8 mouse cellular contexts compared by ENCODE assay signal in the genomic region with DNA sequence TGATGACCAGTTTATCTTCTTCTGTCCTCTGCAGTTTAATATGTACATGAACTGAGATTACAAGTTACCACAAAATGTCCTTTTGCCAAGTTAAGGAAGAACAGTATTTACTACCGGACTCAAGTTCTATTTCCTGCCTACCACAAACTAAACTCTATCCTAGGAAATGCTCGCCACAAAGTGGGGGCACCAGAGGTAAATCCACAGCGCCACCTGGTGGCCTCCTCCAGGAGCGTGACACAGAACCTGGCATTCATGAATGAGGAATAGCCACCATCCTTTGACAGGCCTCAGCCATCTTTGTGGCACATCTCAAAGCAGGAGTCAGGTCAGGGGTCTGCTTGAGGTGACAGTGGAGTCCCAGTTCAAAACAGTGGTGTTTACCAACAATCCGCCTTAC. TPM values are rescaled to one million over a fixed set of nuclear protein-coding genes. Genes with fewer than 3 reads are reported as not detected.
DNase-seq lines count a peak whose midpoint lies in the region; ATAC-seq and TF ChIP-seq lines count a peak whose summit lies in the region.

No protein-coding gene starts in this region.

- TF ChIP-seq EP300 in CH12.LX (IDR thresholded peaks at IDR 0.05; ENCODE audit: low read length), result no peak

- H3K9me3 ChIP-seq in CH12.LX (replicated peaks; ENCODE audit: low read length), result no peaks in the 10 kb centered on the region
- no peaks in the 10 kb centered on the region for H3K9me3 ChIP-seq in embryonic facial prominence, embryonic 11.5 days (replicated peaks; ENCODE audit: control insufficient read depth, low read length)
- H3K9me3 ChIP-seq in liver, embryonic 16.5 days (replicated peaks; ENCODE audit: control insufficient read depth, low read length), result no peaks in the 10 kb centered on the region
- H3K9me3 ChIP-seq in neural tube, embryonic 14.5 days (ENCODE audit: control insufficient read depth, low read length), result no peaks in the 10 kb centered on the region

- no peak overlapping the region for H3K4me2 ChIP-seq in CH12.LX (ENCODE audit: insufficient read depth, low read depth, poor library complexity, severe bottlenecking)
- no peak overlapping the region for H3K4me2 ChIP-seq in embryonic facial prominence, embryonic 11.5 days (ENCODE audit: low read depth, low read length)
- H3K4me2 ChIP-seq in liver, embryonic 16.5 days (ENCODE audit: low read depth, low read length), result no peak overlapping the region
- H3K4me2 ChIP-seq in neural tube, embryonic 14.5 days (ENCODE audit: low read depth, low read length), result no peak overlapping the region

- peak; percentile 82 for TF ChIP-seq RAD21 in CH12.LX (IDR thresholded peaks at IDR 0.05; ENCODE audit: low read depth, low read length)

- TF ChIP-seq CTCF in CH12.LX (conservative IDR thresholded peaks at IDR 0.05 in 1 of 2, IDR thresholded peaks at IDR 0.05 in 1 of 2; ENCODE audit: low read depth in 2 of 2, low read length in 2 of 2), result peak; percentile 87 to 88

- dilution Hi-C loops in CH12.LX (cut with MboI; ENCODE audit: extremely low pct_ligation_motif_present, extremely low pct_unique_long_range_greater_than_20kb, low sequenced_read_pairs), result no loop called here

- no peak overlapping the region for H3K9ac ChIP-seq in CH12.LX (ENCODE audit: insufficient read depth, low read depth)
- no peak overlapping the region for H3K9ac ChIP-seq in embryonic facial prominence, embryonic 11.5 days (replicated peaks; ENCODE audit: low read length)
- no peak overlapping the region for H3K9ac ChIP-seq in liver, embryonic 16.5 days (ENCODE audit: low read depth, low read length)
- H3K9ac ChIP-seq in neural tube, embryonic 14.5 days (replicated peaks; ENCODE audit: low read depth, low read length), result no peak overlapping the region

- H3K27me3 ChIP-seq in CH12.LX (replicated peaks), result no peaks in the 10 kb centered on the region
- no peaks in the 10 kb centered on the region for H3K27me3 ChIP-seq in embryonic facial prominence, embryonic 11.5 days (ENCODE audit: control insufficient read depth, insufficient read depth, low read length)
- no peaks in the 10 kb centered on the region for H3K27me3 ChIP-seq in liver, embryonic 16.5 days (ENCODE audit: control insufficient read depth, insufficient read depth, low read depth, low read length)
- no peaks in the 10 kb centered on the region for H3K27me3 ChIP-seq in neural tube, embryonic 14.5 days (ENCODE audit: control insufficient read depth, insufficient read depth, low read length)

- H3K4me3 ChIP-seq in CH12.LX (replicated peaks in 1 of 3; ENCODE audit: low read depth in 2 of 3, low read length in 2 of 3, poor library complexity in 1 of 3), result no peak overlapping the region
- H3K4me3 ChIP-seq in embryonic facial prominence, embryonic 11.5 days (ENCODE audit: low read depth, low read length), result no peak overlapping the region
- no peak overlapping the region for H3K4me3 ChIP-seq in liver, embryonic 16.5 days (ENCODE audit: low read depth, low read length)
- H3K4me3 ChIP-seq in neural tube, embryonic 14.5 days (ENCODE audit: low read depth, low read length), result no peak overlapping the region

- peaks cover 0 to 3% of the 10 kb centered on the region in 2 experiments; a peak in 2 of 4 replicates for H3K4me1 ChIP-seq in CH12.LX (ENCODE audit: control insufficient read depth in 1 of 2, insufficient read depth in 2 of 2)
- no peaks in the 10 kb centered on the region for H3K4me1 ChIP-seq in embryonic facial prominence, embryonic 11.5 days (ENCODE audit: control insufficient read depth, insufficient read depth, low read length)
- H3K4me1 ChIP-seq in liver, embryonic 16.5 days (ENCODE audit: control insufficient read depth, low read depth, low read length), result no peaks in the 10 kb centered on the region
- no peaks in the 10 kb centered on the region for H3K4me1 ChIP-seq in neural tube, embryonic 14.5 days (ENCODE audit: control insufficient read depth, insufficient read depth, low read length)

- H3K27ac ChIP-seq in CH12.LX (ENCODE audit: insufficient read depth, low read depth), result no peak overlapping the region
- no peak overlapping the region for H3K27ac ChIP-seq in embryonic facial prominence, embryonic 11.5 days (replicated peaks; ENCODE audit: low read depth, low read length)
- H3K27ac ChIP-seq in liver, embryonic 16.5 days (ENCODE audit: low read length), result no peak overlapping the region
- H3K27ac ChIP-seq in neural tube, embryonic 14.5 days (ENCODE audit: low read depth, low read length), result no peak overlapping the region

- no peaks in the 10 kb centered on the region for H3K79me2 ChIP-seq in CH12.LX (replicated peaks; ENCODE audit: control insufficient read depth, extremely low read depth, insufficient read depth, poor library complexity, severe bottlenecking)

- DNase-seq in CH12.LX (ENCODE audit: extremely low read depth), result peak; percentile 71
- DNase-seq in adrenal gland, postnatal 36 days, result peak; percentile 74 to 80
- DNase-seq in embryonic facial prominence, embryonic 11.5 days (ENCODE audit: low spot score), result peak; percentile 87
- peak; percentile 24 to 44 for DNase-seq in heart, adult 9 months (ENCODE audit: low spot score in 2 of 2)
- DNase-seq in kidney, postnatal 14 days, result peak; percentile 69
- peak; percentile 26 to 40 for DNase-seq in thymus, adult 18-20 months

- no peak for TF ChIP-seq POLR2A in CH12.LX (IDR thresholded peaks at IDR 0.05; ENCODE audit: low read depth, low read length)

- whole genome bisulfite sequencing in embryonic facial prominence, embryonic 11.5 days, result 29% methylated on average over 5 of the region's 5 CpGs
- 15% methylated on average over 5 of the region's 5 CpGs for WGBS in liver, embryonic 16.5 days (ENCODE audit: insufficient replicate concordance)
- 26% methylated on average over 5 of the region's 5 CpGs for WGBS in neural tube, embryonic 14.5 days

- ATAC-seq in embryonic facial prominence, embryonic 11.5 days (replicated peaks; ENCODE audit: insufficient number of reproducible peaks, low FRiP score, low TSS enrichment, low read depth), result peak; percentile 44; the same call in 1 of the 2 replicates
- ATAC-seq in liver, embryonic 16.5 days (ENCODE audit: low read depth), result 0 out of 2 replicates have a peak, but pooled peaks have one; percentile 37
- ATAC-seq in neural tube, embryonic 14.5 days (ENCODE audit: low read depth), result peak; percentile 61; the same call in 1 of the 2 replicates

- in situ Hi-C loops in CH12.LX (cut with MboI; ENCODE audit: low pct_ligation_motif_present, low pct_unique_long_range_greater_than_20kb, low sequenced_read_pairs), result no loop called here

- H3K36me3 ChIP-seq in CH12.LX (replicated peaks in 1 of 2; ENCODE audit: control insufficient read depth in 1 of 2, insufficient read depth in 1 of 2, low read length in 1 of 2), result peaks cover 20 to 56% of the 10 kb centered on the region in 2 experiments
- no peaks in the 10 kb centered on the region; the same call in 1 of the 2 replicates for H3K36me3 ChIP-seq in embryonic facial prominence, embryonic 11.5 days (replicated peaks; ENCODE audit: control insufficient read depth, insufficient read depth, low read depth, low read length)
- H3K36me3 ChIP-seq in liver, embryonic 16.5 days (ENCODE audit: control insufficient read depth, insufficient read depth), result peaks cover 7% of the 10 kb centered on the region; the same call in 1 of the 2 replicates
- peaks cover 15% of the 10 kb centered on the region for H3K36me3 ChIP-seq in neural tube, embryonic 14.5 days (ENCODE audit: control insufficient read depth, insufficient read depth, low read length)

TF ChIP-seq in CH12.LX, 34 proteins besides CTCF, POLR2A, EP300 and RAD21 (continues in another document):
- TF ChIP-seq ZNF384 (IDR thresholded peaks at IDR 0.05; ENCODE audit: low read depth, low read length), result no peak
- TF ChIP-seq TBP (conservative IDR thresholded peaks at IDR 0.05; ENCODE audit: low read depth, low read length), result no peak
- no peak for TF ChIP-seq ZKSCAN1 (IDR thresholded peaks at IDR 0.05; ENCODE audit: borderline replicate concordance, low read depth, low read length)
- TF ChIP-seq MAZ (IDR thresholded peaks at IDR 0.05; ENCODE audit: low read depth, low read length), result peak; percentile 59; the same call in 1 of the 2 replicates
- peak; percentile 37; the same call in 1 of the 2 replicates for TF ChIP-seq NELFE (IDR thresholded peaks at IDR 0.05; ENCODE audit: low read depth, low read length)
- TF ChIP-seq NRF1 (IDR thresholded peaks at IDR 0.05; ENCODE audit: low read depth, low read length), result no peak
- no peak for TF ChIP-seq CHD2 (IDR thresholded peaks at IDR 0.05; ENCODE audit: low read length)
- TF ChIP-seq SIN3A (IDR thresholded peaks at IDR 0.05; ENCODE audit: low read length), result no peak
- TF ChIP-seq USF2 (conservative IDR thresholded peaks at IDR 0.05; ENCODE audit: low read depth, low read length), result no peak
- no peak for TF ChIP-seq ETS1 (conservative IDR thresholded peaks at IDR 0.05; ENCODE audit: low read depth, low read length)

RNA-seq across cellular contexts. Expression of a gene that starts 31.9 kb away (rescaled TPM):
- 212 and 219 TPM in 2 replicates for total RNA-seq in CH12.LX (2012; rRNA removed)
- total RNA-seq in CH12.LX (2014; rRNA removed), result 416 and 466 TPM in 2 replicates
- 186 and 187 TPM in 2 replicates for polyA plus RNA-seq in CH12.LX (2012; ENCODE audit: insufficient read length, low read depth)
- total RNA-seq in adrenal gland, postnatal 36 days (2021), result 100 to 1,000 TPM; 172 to 189 TPM
- polyA plus RNA-seq in embryonic facial prominence, embryonic 11.5 days (2014; fragmentation: Nextera tagmentation; extraction: Ambion mirVana), result 283 and 286 TPM in 2 replicates
- 108 and 120 TPM in 2 replicates for polyA plus RNA-seq in liver, embryonic 16.5 days (2015; fragmentation: Nextera tagmentation; extraction: Ambion mirVana)
- 261 and 264 TPM in 2 replicates for polyA plus RNA-seq in neural tube, embryonic 14.5 days (2014; fragmentation: Nextera tagmentation; extraction: Ambion mirVana)

RNA-seq across cellular contexts. Expression of a gene that starts 32.0 kb away (rescaled TPM):
- 26.5 and 31.4 TPM in 2 replicates for total RNA-seq in CH12.LX (2012; rRNA removed)
- 71.4 and 71.7 TPM in 2 replicates for total RNA-seq in CH12.LX (2014; rRNA removed)
- polyA plus RNA-seq in CH12.LX (2012; ENCODE audit: insufficient read length, low read depth), result 43.0 and 52.8 TPM in 2 replicates
- 10 to 100 TPM; 24.5 to 27.7 TPM for total RNA-seq in adrenal gland, postnatal 36 days (2021)
- 64.0 and 68.1 TPM in 2 replicates for polyA plus RNA-seq in embryonic facial prominence, embryonic 11.5 days (2014; fragmentation: Nextera tagmentation; extraction: Ambion mirVana)
- 17.1 and 17.3 TPM in 2 replicates for polyA plus RNA-seq in liver, embryonic 16.5 days (2015; fragmentation: Nextera tagmentation; extraction: Ambion mirVana)
- 65.1 and 69.9 TPM in 2 replicates for polyA plus RNA-seq in neural tube, embryonic 14.5 days (2014; fragmentation: Nextera tagmentation; extraction: Ambion mirVana)

RNA-seq across cellular contexts. Expression of a gene that starts 59.4 kb away (rescaled TPM):
- total RNA-seq in CH12.LX (2012; rRNA removed), result 78.2 and 87.5 TPM in 2 replicates
- total RNA-seq in CH12.LX (2014; rRNA removed), result 106 and 115 TPM in 2 replicates
- polyA plus RNA-seq in CH12.LX (2012; ENCODE audit: insufficient read length, low read depth), result 82.7 and 98.6 TPM in 2 replicates
- 10 to 100 TPM; 33.2 to 34.6 TPM for total RNA-seq in adrenal gland, postnatal 36 days (2021)
- 57.2 and 64.2 TPM in 2 replicates for polyA plus RNA-seq in embryonic facial prominence, embryonic 11.5 days (2014; fragmentation: Nextera tagmentation; extraction: Ambion mirVana)
- polyA plus RNA-seq in liver, embryonic 16.5 days (2015; fragmentation: Nextera tagmentation; extraction: Ambion mirVana), result 16.3 and 22.7 TPM in 2 replicates
- 68.2 and 78.1 TPM in 2 replicates for polyA plus RNA-seq in neural tube, embryonic 14.5 days (2014; fragmentation: Nextera tagmentation; extraction: Ambion mirVana)

Comparison
In these comparisons a context has a peak if more than half of its experiments do, and no peak if none do; other contexts are left out.
1. DNase-seq: peak in every context shown above with its lines; median percentile 87 in embryonic facial prominence, embryonic 11.5 days; 77 in adrenal gland, postnatal 36 days; 71 in CH12.LX; 69 in kidney, postnatal 14 days; 34 in heart, adult 9 months; 33 in thymus, adult 18-20 months.